Mouse (Mus musculus) neural tube, embryonic 15.5 days (tissue): ENCODE data around the gene Tmod3. TPM values are rescaled to one million over a fixed set of nuclear protein-coding genes. Genes with fewer than 3 reads are reported as not detected.
A peak's percentile ranks its signal among the peaks of the same experiment; 100 is the strongest.
"Not testable (repeated sequence)": the region's sequence is repeated elsewhere in the genome, so short reads cannot be mapped to it uniquely, and the experiment has no call there.

Experiments
- ATAC-seq: fragments of 200-750 bp; cut with Nextera tagmentation; 2 replicates; pipeline ENCODE4 v1.8.0; 2017; ENCODE audit warnings: mild to moderate bottlenecking, moderate TSS enrichment, moderate library complexity; ENCODE audit not compliant: low FRiP score
- H3K27ac ChIP-seq: fragments of 300-500 bp; sonication (generic); replicated peaks from 2 replicates; pipeline ENCODE4 v1.5.1; 2015; ENCODE audit warnings: mild to moderate bottlenecking, inconsistent platforms
- H3K27me3 ChIP-seq: fragments of 300-500 bp; sonication (generic); replicated peaks from 2 replicates; pipeline ENCODE4 v1.6.1; 2015; ENCODE audit warnings: inconsistent platforms
- H3K36me3 ChIP-seq: fragments of 300-500 bp; sonication (generic); 2 replicates; pipeline ENCODE4 v1.6.1; 2015; ENCODE audit warnings: inconsistent platforms
- H3K4me1 ChIP-seq: fragments of 300-500 bp; sonication (generic); 2 replicates; pipeline ENCODE4 v1.6.1; 2015; ENCODE audit warnings: inconsistent platforms
- H3K4me2 ChIP-seq: fragments of 300-500 bp; sonication (generic); 2 replicates; pipeline ENCODE4 v1.6.1; 2015; ENCODE audit warnings: inconsistent platforms, mild to moderate bottlenecking, moderate library complexity
- H3K4me3 ChIP-seq: fragments of 300-500 bp; sonication (generic); replicated peaks from 2 replicates; pipeline ENCODE4 v1.5.1; 2015; ENCODE audit warnings: mild to moderate bottlenecking, inconsistent platforms
- H3K9ac ChIP-seq: fragments of 300-500 bp; sonication (generic); replicated peaks from 2 replicates; pipeline ENCODE4 v1.6.1; 2015; ENCODE audit warnings: mild to moderate bottlenecking, inconsistent platforms
- H3K9me3 ChIP-seq: fragments of 300-500 bp; sonication (generic); replicated peaks from 2 replicates; pipeline ENCODE4 v1.6.1; 2016; ENCODE audit warnings: inconsistent platforms
- WGBS: fragments of 180-500 bp; shearing (Covaris S2); methylation state at CpG from one replicate; pipeline ENCODE4 v1.1.7; 2015; ENCODE audit warnings: mixed read lengths; 5-methylcytosine and 5-hydroxymethylcytosine counted together
- polyA plus RNA-seq: library from polyadenylated mRNA; unstranded; fragments of >200 nt; fragmentation: Nextera tagmentation; extraction: Ambion mirVana; gene quantifications from 2 replicates; pipeline ENCODE4 v1.2.1, GENCODE M21; 2015

Tmod3 gene
- polyA plus RNA-seq, 1 experiment from 2014 or later, result 68.1 TPM

DNA sequence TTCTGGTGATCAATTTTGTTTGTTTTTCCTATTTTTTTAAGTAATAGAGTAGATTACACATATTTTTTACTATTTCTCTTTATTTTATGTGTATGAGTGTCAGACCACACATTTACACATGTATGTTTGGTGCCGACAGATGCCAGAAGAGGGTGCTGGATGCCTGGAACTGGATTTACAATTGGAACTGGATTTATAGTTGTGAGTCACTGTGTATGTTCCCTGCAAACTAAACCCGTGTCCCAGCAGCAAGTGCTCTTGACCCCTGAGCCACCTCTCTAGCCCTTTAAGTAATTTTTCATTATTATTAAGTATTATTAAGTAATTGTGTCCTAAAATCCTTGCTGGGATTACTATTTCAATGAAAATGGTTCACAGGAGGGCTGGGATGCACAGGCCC is 37.2 kb downstream of the Tmod3 start:
- WGBS, result 84% methylated on average over 2 of the region's 2 CpGs
- H3K27ac ChIP-seq, result no peak overlapping the region
- no peak for ATAC-seq

DNA sequence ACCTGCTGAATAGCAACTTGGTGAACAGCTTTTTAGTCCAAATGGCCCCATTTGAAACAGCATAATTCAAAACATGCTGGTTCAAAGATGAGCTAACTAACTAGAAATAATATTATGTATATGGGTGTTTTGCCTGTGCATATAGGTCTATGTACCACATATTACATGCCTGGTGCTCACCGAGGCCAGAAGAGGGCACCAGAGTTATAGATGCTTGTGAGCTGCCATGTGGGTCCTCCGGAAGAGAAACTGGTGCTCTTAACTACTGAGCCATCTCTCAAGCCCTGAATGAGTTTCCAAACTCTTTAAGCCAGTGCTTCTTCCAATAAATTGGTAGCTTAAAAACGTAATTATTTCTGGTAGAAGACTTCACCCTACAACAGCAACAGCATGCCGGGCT is 37.7 kb downstream of the Tmod3 start:
- Histone ChIP-seq H3K36me3 (peaks cover 9% of the 10 kb centered on the region; the same call in 1 of the 2 replicates), H3K9ac (no peak overlapping the region), H3K4me3 (no peak overlapping the region), H3K27me3 (no peaks in the 10 kb centered on the region), H3K4me2 (no peak overlapping the region), H3K9me3 (no peaks in the 10 kb centered on the region), H3K27ac (no peak overlapping the region), H3K4me1 (no peaks in the 10 kb centered on the region)
- no peak for ATAC-seq
- WGBS, result 56% methylated on average over 4 of the region's 4 CpGs

More for the DNA sequence above, 37.2 kb downstream of the Tmod3 start:
- no peak overlapping the region for H3K9ac ChIP-seq
- H3K9me3 ChIP-seq, result no peaks in the 10 kb centered on the region
- no peak overlapping the region for H3K4me2 ChIP-seq
- no peaks in the 10 kb centered on the region for H3K4me1 ChIP-seq
- no peak overlapping the region for H3K4me3 ChIP-seq
- peaks cover 9% of the 10 kb centered on the region; the same call in 1 of the 2 replicates for H3K36me3 ChIP-seq
- H3K27me3 ChIP-seq, result no peaks in the 10 kb centered on the region

DNA sequence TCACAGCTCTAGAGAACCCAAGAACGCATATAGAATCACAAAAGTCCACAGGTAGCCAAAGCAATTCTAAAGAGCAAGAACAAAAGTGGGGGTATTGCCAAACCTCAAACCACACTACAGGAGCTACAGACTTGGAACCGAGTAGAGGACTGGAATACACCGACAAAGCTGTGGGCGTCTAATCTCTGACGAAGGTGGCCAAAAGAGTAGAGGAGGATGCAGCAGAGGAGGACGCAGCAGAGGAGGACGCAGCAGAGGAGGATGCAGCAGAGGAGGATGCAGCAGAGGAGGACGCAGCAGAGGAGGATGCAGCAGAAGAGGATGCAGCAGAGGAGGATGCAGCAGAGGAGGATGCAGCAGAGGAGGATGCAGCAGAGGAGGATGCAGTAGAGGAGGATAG is 38.5 kb downstream of the Tmod3 start:
- no peak for ATAC-seq
- Histone ChIP-seq H3K27me3 (no peaks in the 10 kb centered on the region), H3K9me3 (no peaks in the 10 kb centered on the region), H3K4me1 (no peaks in the 10 kb centered on the region), H3K9ac (no peak overlapping the region), H3K36me3 (peaks cover 9% of the 10 kb centered on the region; the same call in 1 of the 2 replicates), H3K27ac (no peak overlapping the region), H3K4me3 (no peak overlapping the region), H3K4me2 (no peak overlapping the region)
- WGBS, result 96% methylated on average over 8 of the region's 8 CpGs

- ATAC-seq, result no peak
- 75% methylated on average over 3 of the region's 3 CpGs for WGBS
- Histone ChIP-seq H3K4me1 (no peaks in the 10 kb centered on the region), H3K9ac (no peak overlapping the region), H3K9me3 (no peaks in the 10 kb centered on the region), H3K4me2 (no peak overlapping the region), H3K4me3 (no peak overlapping the region), H3K27ac (no peak overlapping the region), H3K27me3 (no peaks in the 10 kb centered on the region), H3K36me3 (peaks cover 11% of the 10 kb centered on the region)
These were observed 41.7 kb downstream of the Tmod3 start for GRCm38 (mm10) chr9:75517751-75518150.

DNA sequence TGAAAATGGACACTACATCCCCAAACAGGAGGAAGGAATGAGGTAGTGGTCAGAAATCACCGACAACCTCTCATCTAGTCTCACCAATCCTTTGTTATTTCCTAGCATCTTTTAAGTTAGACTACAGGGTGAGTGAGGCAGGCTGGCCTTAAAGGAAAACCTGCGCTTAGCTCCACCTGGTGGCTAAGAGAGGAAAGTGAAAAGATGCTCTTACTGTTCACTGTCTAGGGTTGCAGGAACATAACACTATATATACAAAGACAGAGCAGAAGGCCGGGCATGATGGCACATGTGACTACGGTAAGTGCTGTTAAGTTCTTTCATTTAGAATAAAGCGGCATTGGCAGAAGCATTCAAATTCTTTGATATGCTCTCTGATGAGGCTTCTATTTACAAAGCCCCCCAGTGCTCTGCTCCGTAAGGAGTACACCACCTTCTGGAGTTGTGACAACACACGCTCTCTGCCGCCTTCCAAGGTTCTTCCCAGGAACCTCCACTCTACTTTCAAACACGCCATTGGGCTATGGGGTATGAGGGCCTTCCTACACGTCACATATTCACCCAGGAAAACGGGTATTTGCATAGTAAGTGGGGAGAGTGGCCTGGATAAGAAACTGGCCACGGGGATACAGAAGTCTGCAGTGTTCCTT is 43.9 kb downstream of the Tmod3 start:
- Histone ChIP-seq H3K9ac (no peak overlapping the region), H3K4me3 (no peak overlapping the region), H3K4me1 (0 out of 2 replicates have a peak, but pooled peaks cover 8% of the 10 kb centered on the region), H3K9me3 (no peaks in the 10 kb centered on the region), H3K27ac (no peak overlapping the region), H3K36me3 (peaks cover 13% of the 10 kb centered on the region), H3K4me2 (no peak overlapping the region), H3K27me3 (no peaks in the 10 kb centered on the region)
- peak; percentile 86; the same call in 1 of the 2 replicates for ATAC-seq
- 67% methylated on average over 12 of the region's 12 CpGs for WGBS

GRCm38 (mm10) chr9:75511236-75511939 is 48.1 kb downstream of the Tmod3 start:
- Histone ChIP-seq H3K9ac (no peak overlapping the region), H3K4me3 (no peak overlapping the region), H3K4me2 (no peak overlapping the region), H3K4me1 (0 out of 2 replicates have a peak, but pooled peaks cover 8% of the 10 kb centered on the region), H3K27me3 (no peaks in the 10 kb centered on the region), H3K9me3 (no peaks in the 10 kb centered on the region), H3K36me3 (peaks cover 44% of the 10 kb centered on the region), H3K27ac (peak overlapping the region; percentile 51)
- WGBS, result 63% methylated on average over 8 of the region's 8 CpGs
- no peak; the same call in 1 of the 2 replicates for ATAC-seq

- no peaks in the 10 kb centered on the region for H3K9me3 ChIP-seq
- ATAC-seq, result no peak
- H3K27ac ChIP-seq, result no peak overlapping the region
- WGBS, result 91% methylated on average over 6 of the region's 6 CpGs
- H3K4me2 ChIP-seq, result no peak overlapping the region
- H3K9ac ChIP-seq, result no peak overlapping the region
- peaks cover 59% of the 10 kb centered on the region for H3K36me3 ChIP-seq
- H3K4me1 ChIP-seq, result no peaks in the 10 kb centered on the region
- no peaks in the 10 kb centered on the region for H3K27me3 ChIP-seq
- no peak overlapping the region for H3K4me3 ChIP-seq
These were observed 55.1 kb downstream of the Tmod3 start for GRCm38 (mm10) chr9:75504311-75504710.

DNA sequence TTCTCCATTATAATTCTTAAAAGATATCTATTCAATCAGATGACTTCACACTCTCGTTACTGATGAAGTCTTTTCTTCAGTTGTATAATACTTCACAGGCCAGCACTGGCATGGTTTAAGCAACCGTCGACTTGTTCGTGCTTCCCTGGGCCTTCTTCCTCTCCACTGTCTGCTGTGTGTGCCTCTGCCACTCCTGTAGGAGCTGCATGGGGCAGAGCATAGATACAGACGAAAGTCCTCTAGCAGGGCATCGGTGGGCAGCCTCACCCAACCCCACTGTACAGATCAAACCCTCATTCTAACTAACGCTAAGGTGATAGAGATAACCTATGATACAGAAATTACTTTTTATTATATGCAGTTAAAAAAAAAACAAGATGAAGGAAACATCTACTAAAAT is 60.9 kb downstream of the Tmod3 start:
- peaks cover 29% of the 10 kb centered on the region for H3K36me3 ChIP-seq
- 92% methylated on average over 7 of the region's 7 CpGs for WGBS
- H3K9ac ChIP-seq, result no peak overlapping the region
- H3K27ac ChIP-seq, result no peak overlapping the region
- H3K4me2 ChIP-seq, result no peak overlapping the region
- H3K4me1 ChIP-seq, result no peaks in the 10 kb centered on the region
- no peak for ATAC-seq
- no peaks in the 10 kb centered on the region for H3K27me3 ChIP-seq
- H3K9me3 ChIP-seq, result no peaks in the 10 kb centered on the region
- H3K4me3 ChIP-seq, result no peak overlapping the region

- Histone ChIP-seq H3K27ac (no peak overlapping the region), H3K36me3 (peaks cover 18% of the 10 kb centered on the region), H3K9ac (no peak overlapping the region), H3K27me3 (no peaks in the 10 kb centered on the region), H3K4me1 (no peaks in the 10 kb centered on the region), H3K4me2 (no peak overlapping the region), H3K4me3 (no peak overlapping the region), H3K9me3 (no peaks in the 10 kb centered on the region)
- 83% methylated on average over 10 of the region's 10 CpGs for WGBS
- no peak for ATAC-seq
These were observed 63.5 kb downstream of the Tmod3 start for GRCm38 (mm10) chr9:75495945-75496344.

GRCm38 (mm10) chr9:75494407-75495005 is 65.0 kb downstream of the Tmod3 start:
- Histone ChIP-seq H3K9ac (no peak overlapping the region), H3K36me3 (peaks cover 15% of the 10 kb centered on the region), H3K4me2 (no peak overlapping the region), H3K4me1 (no peaks in the 10 kb centered on the region), H3K9me3 (no peaks in the 10 kb centered on the region), H3K27ac (no peak overlapping the region), H3K4me3 (no peak overlapping the region), H3K27me3 (no peaks in the 10 kb centered on the region)
- WGBS, result 84% methylated on average over 9 of the region's 9 CpGs
- ATAC-seq, result no peak

DNA sequence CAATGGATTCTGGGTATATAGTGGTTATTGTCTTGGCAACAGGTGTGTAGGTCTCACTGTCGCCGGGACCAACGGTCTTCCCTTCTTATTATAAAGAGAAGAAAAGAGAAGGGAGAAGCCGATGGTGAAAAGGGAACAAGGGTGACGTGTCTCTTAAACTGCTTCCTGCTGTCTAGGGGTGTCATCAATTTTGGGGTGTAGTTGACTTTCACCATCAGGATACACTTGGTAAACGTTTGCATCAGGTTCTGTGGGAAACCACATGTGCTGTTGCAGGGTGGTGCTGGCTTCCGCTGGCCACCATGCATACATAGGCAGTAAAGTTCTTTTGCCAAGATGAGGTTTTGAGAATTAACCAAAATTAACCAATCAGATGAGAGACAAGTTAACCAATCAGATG is 71.2 kb downstream of the Tmod3 start:
- H3K27ac ChIP-seq, H3K27me3 ChIP-seq, H3K9me3 ChIP-seq, H3K4me1 ChIP-seq, H3K9ac ChIP-seq, H3K4me2 ChIP-seq, H3K36me3 ChIP-seq, ATAC-seq, H3K4me3 ChIP-seq: not testable (repeated sequence)
- WGBS, result 96% methylated on average over 7 of the region's 7 CpGs

DNA sequence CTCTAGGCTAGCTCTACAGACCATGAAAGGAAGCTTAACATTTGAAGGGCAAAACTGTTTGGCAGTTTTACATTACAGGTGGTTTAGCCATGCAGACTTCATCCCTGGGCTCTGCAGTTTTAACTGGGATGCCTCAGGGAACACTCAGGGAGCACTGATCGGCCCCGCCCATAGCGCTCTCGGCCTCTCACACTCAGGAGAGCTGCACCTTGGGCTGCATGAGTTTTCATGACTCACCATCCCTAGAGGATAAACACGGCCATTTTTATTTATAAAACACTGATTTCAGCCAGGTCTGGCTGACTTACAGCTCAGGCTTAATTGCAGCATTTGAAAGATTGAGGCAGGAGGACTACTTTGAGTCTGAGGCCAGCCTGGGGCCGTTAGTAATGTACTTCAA is 74.2 kb downstream of the Tmod3 start:
- H3K36me3 ChIP-seq, result peaks cover 19% of the 10 kb centered on the region; the same call in 1 of the 2 replicates
- ATAC-seq, result no peak
- no peaks in the 10 kb centered on the region for H3K4me1 ChIP-seq
- no peak overlapping the region for H3K4me3 ChIP-seq
- H3K27ac ChIP-seq, result no peak overlapping the region
- H3K4me2 ChIP-seq, result no peak overlapping the region
- no peaks in the 10 kb centered on the region for H3K9me3 ChIP-seq
- 93% methylated on average over 6 of the region's 6 CpGs for WGBS
- H3K9ac ChIP-seq, result no peak overlapping the region
- H3K27me3 ChIP-seq, result no peaks in the 10 kb centered on the region
